Mouse (Mus musculus) frontal cortex, postnatal 14 days (tissue): ENCODE measurements at regions not wholly inside any gene's neighbourhood (a gene's known extent, or its start where the extent isn't known, plus 50 kb on each side); places are given as distances from the start of the nearest gene placed in this dataset.

ENCODE experiments used
- DNase-seq, 2 experiments: peaks; one replicate each; pipeline ENCODE4 v3.0.0; 2022; ENCODE audit warnings: low spot score in 2 of 2

DNA sequence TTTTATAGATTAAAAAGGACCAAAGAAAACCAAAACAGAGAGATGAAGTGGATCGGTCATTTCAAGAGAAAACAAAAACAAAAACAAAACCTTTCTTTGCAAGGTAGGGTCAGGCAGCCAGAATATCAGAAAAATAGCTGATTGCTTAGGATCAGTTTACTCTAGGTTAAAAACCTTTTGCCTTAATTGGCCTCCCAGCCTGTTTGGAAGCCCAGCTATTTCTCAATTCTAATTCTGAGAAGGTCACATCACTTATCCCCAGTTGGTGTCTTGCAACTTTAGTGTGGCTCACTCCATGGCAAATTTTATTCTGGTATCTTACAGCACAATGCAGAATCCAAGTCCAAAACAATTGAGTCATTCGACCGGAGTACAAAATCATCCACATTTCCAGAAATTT lies 70.0 kb downstream of the 1190002N15Rik start:
- DNase-seq: no peak

DNA sequence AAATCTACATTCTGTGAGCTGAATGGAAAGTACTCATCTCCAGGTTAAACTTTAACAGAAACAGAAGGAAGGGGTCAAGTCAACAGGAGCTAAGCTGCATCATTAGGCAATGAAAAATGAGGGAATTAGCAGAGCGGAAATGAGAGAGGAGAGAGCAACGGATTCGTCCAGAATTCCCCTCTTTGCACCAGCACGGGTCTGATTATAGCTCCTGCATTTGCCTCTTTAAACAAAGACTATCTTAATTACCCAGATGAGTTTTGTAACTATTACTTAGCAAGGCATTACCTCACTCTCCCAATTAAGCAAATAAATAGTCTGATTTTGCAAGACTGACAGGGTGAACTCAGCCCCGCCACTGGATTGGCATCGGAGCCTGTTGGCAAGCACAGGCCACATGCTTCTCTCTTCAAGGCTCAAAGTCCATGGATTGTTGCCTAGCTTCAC lies 81.8 kb downstream of the 1190002N15Rik start:
- DNase-seq: no peak

DNA sequence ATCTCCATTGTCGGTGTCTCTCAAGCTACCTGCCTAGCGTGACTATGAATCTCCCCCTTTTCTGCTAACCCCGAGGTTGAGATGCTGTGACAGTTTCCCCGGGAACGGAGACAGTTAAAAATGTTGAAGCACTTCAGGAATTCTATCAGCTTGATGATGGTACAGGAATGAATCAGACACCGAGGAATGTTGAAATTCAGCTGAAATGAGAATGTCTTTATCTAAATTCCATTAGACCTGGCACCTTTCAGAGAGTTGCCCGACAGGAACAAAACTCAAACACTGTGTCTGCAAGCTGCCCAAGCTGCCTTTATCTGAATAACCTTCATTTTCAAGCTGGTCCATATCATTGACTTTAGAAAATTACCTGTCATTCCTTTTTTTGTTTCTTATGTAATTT lies 82.4 kb downstream of the 1190002N15Rik start:
- DNase-seq: no peak

DNA sequence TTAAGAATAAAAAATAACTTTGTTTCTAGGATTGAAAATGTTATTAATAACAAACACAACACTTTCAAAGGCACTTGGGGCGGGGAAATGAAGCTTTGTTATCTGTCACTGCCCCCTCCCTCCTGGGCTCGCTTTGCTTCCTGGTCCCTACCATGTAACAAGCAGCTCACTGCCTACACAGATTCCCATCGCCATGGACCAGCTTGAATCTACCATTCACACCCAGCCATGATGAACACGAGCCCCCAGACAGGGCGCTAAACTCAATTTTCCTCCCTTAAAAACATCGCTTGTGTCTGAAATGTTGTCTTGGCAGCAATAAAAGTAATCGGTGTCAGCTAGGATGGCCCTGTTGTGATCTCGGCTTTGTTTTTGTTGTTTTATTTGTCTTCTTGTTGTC lies 88.0 kb downstream of the 1190002N15Rik start:
- DNase-seq: no peak

DNA sequence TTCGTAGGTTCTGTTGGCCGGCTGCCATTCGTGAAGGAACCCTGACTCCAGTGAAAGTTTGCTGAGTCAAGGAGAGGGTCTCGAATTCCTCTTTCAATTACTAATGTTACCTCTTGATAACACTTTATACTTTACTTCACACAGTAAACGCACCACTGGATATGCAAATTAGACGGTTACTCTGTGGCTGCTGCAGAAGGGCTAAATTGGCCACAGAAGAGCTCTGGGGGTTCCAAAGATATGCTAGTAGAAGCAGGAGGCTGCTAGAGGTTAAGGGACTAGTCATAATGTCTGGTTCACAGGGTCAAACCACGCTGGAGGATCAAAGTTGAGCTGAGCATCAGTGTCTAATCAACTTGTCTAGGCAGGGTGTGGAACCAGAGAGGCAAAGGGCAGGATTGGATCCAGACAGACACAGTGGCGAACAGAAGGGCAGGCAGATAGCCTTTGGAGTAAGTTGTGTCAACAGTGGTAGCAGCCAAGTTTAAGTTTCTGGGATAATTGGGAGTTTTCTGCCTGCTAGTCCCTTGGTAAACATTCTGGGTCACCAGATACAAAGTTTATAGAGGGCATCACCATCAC lies 91.6 kb downstream of the 1190002N15Rik start:
- DNase-seq: no peak

DNA sequence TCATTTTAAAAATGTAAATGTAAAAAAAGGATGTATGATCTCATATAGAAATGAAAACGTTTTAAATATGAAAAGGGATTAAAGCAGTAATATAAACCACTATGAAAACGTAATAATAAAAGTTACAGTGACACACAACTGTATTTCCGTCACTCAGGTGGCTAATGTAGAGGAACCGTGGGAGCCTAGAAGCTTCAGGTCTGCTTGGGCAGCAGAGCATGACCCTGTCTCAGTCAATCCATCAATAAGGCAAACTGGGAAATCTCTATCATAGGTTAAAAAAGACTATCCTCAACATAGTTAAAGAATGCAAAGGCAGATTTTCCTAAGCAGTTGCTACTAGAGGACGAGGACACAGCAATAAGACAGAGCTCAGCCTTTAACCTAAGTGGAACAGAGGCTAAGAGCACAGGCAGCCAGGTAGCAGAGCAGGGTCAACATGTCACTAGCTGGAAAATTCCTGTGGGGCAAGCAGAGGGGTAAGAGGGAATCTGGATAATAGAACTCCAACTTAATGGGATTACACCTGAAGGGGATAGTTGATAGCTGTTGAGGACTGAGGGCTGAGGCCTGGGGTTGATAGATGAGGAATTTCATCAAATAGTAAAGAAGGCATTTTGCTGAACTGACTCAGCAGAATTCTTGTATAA lies 93.6 kb downstream of the 1190002N15Rik start:
- no peak for DNase-seq

DNA sequence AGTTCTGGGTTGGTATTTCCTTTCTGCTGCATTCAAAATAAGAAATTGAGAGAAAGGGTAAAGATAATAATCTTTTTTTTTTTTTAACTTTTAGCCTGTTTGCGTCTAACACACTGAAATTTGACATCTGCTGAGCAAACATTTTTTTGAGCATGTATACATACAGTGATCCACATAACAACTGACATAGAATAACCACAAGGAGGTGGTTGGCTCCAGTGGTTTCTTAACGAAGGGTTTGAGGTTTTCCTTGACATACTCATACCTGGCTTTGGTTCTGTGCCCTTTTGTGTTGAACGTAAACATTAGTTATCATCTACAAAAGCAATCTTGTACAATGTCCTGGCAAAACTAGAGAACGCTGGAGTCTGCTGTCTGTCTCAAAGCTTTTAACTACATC lies 96.5 kb downstream of the 1190002N15Rik start:
- DNase-seq: no peak

DNA sequence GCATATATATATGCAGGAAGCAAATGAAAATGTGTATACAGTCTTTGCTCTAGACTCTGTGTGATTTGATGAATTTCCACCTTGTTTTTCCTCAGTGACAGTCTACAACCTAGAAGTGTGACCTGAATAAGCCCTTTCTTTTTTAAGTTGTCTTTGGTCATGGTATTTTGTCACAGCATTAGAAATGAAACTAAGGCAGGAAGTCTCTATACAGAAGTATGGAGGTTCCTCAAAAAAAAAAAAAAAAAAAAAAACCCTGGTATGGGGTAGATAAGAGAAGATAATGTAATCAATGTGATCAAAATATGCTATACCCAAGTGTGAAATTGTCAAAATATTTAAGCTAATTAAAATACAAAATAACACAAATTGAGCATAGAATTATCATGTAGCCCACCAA lies 104.4 kb downstream of the 1190002N15Rik start:
- no peak for DNase-seq

DNA sequence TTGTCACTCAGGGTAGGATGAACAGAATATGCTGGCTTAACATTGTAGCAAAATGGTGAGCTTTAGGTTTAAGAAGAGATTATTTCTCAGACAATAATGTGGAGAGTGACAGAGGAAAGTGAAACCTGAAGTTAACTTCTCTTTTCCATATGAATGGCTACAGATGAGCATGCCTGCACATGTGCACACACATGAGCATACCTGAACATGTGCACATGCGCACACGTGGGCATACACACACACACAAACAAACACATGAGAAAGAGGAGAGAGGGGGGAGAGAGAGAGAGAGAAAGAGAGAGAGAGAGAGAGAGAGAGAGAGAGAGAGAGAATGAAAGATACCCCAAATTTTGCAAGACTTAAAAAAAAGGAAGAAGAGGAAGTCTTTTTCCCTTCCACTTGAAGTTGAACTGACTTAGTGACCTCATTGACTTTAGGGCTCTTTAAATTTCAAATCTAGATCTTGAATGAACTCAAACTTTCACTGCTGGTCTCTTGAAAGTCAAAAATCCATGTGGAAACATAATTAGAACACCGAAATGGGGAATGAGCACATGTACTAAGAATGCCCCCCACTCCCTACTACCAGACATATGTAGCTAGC lies 105.6 kb downstream of the 1190002N15Rik start:
- no peak for DNase-seq

DNA sequence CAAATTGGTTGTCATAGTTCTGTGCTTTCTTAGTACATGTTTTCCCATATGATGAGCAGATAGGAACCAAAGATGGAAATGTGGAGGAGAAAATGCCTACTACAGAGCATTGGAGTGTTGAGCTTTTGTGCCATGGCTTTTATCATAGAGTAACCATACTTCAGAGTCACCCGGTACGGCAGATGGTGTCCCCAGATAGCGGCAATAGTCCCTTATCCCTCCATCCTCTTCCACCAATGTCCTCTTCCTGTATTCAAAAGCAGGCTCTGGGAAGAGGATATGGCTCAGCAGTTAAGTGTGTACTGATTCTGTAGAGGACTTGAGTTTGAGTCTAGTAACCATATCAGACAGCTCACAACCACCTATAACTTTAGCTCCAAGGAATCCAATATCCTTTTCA lies 106.3 kb downstream of the 1190002N15Rik start:
- DNase-seq: no peak

DNA sequence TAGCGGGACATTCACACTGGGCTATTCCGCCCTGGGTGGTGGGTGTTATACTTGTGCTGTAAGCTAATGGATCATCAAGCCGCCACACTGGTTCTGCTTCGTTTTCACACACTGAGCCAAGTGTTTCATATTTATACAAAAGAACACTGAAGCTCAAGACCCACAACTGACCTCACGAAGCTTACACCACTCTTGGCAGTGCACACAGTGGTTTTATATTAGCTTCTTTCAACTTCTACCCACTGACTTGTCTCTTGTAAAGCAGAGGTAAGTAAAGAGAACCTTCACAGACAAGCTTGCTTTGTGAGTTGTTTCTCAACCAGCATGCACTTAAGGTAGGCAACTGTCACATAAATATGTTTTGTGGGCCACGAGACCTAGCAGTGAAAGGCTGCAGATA lies 106.9 kb downstream of the 1190002N15Rik start:
- DNase-seq: no peak

DNA sequence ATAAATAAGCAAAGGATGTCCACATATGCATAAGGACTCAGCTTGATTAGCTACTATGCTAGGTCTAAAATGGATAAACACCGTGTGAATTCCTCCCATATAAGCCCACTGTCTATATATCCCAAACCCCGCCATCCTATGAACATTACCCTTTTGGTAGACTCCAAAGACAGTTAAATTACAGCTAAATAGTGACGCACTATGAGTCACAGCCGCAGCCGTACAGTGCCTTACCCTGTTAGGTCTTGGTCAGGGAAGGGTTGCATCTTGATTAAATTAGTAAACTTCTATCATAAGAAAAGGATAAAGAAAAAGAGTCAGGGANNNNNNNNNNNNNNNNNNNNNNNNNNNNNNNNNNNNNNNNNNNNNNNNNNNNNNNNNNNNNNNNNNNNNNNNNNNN lies 111.1 kb downstream of the 1190002N15Rik start:
- DNase-seq: no peak

DNA sequence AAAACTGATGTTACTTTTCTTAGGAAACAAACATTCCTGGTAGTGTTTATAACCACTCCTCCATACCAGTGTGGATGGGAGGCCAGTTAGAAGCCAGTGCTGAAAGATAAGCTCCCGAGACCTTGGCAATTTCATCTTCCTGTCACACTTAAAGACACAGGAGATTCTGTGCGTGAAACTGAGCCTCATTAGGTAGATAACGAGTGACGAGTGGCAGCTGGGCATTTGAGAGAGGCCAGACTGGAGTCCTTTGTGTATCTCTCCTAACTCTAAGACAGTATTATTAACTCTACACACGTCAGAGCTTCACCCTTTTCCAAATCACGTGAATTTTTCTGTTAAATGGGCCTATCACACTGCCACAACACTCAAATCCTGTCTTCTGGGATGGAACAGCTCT lies 112.1 kb downstream of the 1190002N15Rik start:
- no peak for DNase-seq

DNA sequence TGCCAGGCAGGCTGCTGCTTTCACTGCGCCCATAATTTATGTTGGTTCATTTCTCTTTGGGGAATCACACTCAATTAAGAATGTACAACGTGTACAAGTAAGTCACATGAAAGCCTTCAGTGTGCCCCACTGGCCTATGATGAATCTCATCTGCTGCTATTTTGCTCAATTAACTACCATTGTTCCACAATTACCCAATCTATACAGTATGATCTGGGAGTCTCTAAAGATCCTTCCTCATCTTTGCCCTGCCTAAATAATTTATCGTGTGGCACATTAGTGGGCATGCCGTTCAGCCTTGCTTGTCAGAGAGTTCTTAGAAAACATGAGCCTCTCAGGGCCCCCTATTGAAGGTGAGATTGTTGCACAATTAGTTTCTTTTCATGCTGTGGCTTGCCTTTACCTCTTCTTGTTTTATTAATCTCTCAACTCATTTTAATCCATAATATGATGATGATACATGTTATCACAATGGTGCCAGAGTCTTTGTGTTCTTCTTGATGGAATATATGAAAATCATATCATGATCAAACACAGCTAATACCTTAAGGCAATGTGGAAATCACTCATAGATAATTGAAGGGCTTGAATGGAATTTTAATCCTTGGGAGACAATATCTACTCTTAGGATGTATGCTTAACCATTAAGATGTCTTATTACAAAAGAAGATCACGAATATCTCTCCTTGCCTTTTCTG lies 113.3 kb downstream of the 1190002N15Rik start:
- no peak for DNase-seq

DNA sequence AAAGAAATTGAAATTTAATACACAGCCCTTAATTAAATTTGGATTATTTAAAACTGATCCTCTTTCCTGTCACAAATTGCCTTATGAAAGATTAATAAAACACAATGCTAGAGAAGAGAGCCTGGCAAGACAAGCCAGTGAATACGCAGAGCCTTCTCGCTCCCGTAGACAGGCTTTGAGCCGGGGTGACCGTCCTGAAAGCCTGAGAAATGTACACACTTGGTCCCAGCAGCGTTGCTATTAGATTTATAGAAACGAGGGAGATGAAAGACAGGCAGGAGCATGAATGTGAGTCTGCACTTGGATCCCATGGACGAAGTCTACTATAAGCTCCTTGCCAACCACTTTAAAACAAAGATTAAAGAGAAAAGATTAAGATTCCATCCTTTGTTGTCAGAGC lies 127.3 kb downstream of the 1190002N15Rik start:
- DNase-seq: no peak

DNA sequence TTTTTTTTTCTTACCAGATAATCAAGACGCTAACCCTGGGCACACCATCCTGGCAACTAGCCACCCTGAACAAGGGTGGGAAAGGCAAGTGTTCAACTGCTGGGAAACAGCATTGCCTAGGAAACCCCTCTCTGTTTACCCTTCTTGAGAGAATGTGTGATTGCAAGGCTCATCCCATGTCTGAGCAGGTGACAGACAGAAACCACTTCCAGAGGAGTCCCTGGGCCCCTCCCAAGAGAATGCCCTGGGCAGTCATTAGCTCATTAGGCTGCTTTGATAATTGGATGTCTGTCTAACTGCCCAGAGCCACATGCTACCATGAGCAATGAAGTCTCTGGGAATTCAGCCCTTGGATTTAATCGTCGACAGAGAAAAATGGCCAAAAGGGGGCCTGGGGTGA lies 127.8 kb downstream of the 1190002N15Rik start:
- no peak for DNase-seq

DNA sequence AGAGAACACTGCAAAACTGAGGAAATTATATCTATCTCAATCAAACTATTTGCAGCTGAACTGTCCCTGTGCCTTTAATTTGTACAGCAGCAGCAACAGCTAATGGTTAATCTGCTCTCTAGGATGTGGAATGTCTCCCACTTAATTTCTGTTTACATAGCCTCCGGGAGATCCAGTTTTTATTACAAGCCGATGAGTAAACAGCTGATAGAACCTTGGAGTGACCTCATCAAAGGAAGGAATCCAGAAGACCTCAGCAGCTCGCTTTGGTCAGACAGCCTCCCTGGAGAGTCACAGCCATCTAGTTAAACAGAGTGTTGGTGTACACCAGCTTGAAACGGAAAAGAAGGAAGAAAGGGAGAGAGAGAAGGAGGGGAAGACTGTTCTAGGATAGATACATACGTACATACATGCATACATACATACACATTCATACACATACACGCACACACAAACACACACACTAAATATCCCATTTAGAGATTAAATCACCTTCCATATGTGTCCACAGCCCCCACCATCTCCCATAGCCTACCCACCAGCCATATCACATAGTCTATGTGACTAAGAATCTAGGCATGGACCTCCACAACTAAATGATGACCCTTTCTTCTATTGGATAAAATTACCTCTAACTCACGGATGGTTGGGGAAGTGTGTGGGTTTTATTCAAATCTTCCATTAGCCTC lies 129.1 kb downstream of the 1190002N15Rik start:
- DNase-seq: no peak

DNA sequence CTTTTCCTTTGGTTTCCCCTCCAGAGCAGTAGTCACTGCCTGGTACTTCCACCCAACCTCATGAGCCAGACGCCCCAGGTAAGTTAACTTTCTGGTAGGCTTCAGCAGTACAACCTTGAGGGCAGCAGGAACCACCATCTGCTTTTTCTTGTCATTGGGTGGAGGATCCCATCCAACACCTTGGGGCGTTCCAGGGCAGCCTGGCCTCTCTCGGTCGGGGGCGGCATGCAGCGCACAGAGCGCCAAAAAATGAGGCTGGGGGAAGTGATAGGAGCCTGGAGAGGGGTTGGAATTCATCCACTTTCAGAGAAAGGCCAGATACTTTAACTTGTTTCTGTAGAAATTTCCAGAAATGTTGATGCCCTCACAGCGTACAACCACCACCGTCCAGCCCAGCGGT lies 130.2 kb downstream of the 1190002N15Rik start:
- DNase-seq: no peak

DNA sequence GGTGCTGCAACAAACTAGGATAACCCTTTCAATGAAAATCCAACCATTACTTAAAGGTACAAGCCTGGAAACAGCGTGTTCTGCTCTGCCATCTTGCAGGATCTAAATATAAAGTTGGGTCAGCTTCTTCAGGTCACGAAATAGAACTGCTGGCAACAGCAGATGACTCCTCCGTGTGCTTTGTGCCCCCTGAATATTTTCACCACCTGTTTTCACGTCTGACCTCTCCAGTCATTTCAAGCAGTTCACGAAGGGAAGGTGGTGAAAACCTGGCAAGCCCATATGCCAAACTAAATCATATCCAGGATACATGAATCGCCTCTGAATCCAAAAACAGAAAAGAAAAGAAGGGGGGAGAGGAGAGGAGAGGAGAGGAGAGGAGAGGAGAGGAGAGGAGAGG lies 133.3 kb downstream of the 1190002N15Rik start:
- DNase-seq: no peak

DNA sequence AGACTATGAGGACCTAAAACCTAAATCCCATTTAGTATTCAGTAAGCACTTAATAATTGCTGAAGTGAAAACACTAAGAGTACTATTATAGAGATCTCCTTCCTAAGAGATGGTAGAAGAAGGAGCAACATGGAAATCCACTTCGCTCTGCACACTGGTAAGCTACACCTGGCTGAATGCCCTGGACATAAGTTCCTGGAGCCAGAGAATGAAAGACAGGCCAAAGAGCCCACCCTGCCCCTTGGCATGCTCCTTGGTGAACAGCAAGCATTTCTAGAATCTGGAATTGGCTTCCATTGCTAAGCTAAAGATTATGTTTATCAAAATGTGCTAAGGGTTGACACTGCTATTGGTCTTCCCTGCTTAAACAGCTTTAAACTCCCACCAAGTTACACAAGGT lies 137.3 kb downstream of the 1190002N15Rik start:
- no peak for DNase-seq

DNA sequence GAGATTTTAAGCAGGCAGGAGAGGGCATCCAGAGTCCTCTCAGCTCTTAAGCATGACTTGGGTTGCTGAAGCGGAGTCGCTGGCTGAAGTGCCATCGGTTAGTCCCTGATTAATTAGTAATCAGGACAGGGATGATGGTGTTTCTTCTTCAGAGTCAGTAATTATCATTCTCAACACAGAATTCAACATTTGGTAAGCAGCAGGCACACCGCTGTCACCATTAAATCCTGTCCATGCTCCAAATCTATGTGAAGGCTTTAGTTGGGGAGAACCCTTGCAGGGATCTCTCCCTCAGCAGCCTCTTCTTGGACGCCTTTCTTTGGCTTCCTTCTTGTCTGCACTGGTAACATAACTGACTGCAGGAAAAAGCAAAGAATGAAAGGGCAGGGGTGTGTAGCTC lies 142.7 kb downstream of the 1190002N15Rik start:
- DNase-seq: no peak

DNA sequence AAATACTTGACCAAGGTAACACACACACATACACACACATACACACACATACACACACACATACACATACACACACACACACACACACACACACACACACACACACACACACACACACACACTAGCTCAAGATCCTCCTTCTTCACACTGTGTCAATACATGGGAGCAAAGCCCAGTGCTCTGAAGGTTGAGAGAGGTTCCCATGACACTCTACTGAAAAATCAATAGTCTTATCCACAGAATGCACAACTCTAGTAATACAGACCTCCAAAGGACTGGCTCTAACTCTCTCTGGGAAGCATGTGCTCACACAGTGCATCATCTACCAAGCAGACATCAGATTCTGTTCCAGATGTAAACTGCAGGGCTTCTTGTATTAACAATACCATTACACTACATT lies 151.7 kb downstream of the 1190002N15Rik start:
- DNase-seq: no peak
